Mouse (Mus musculus) embryo, embryonic 11.5 days (tissue): ENCODE results near the gene Frmpd2.

ENCODE experiments used
- DNase-seq: peaks from one replicate; pipeline ENCODE4 v3.0.0-alpha.2; 2012; ENCODE audit warnings: low read depth, low spot score

Frmpd2 gene

DNA sequence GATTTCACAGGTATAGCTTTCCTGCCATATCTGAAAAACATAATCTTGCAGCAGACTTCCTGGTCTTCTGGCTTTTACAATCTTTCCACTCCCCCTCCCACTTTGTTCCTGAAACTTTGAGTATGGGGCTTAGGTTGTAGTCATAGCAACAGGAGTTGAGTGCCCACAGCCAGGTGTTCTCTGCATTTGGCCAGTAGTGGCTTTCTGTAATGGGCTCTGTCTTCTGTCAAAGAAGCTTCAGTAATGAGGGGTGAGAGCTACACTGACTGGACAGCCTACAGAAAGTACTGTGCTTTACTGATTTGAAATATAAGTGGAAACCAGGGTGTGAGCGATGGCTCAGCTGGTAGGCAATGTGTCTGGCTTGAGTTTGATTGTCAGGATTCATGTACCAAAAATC is 37.2 kb downstream of the Frmpd2 start:
- DNase-seq, result no peak

DNA sequence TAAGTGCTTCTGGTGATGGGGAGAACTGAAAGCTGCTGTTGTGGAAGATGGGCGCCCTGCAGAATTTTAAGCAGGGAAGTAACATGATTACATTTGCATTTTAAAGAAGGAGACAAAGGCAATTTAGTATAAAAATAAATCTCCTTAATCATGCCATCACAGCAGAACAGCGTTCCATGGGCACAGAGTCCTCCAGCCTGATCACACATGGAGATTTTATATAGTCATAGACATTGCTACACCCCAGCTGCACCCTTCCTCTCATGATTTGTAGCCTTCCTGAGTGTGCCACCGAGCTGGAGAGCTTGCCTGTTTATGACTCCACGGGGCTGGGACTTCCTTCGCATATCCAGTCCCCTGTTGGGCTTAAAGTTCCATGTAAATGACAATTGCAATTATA is 42.4 kb downstream of the Frmpd2 start:
- DNase-seq, result no peak

DNA sequence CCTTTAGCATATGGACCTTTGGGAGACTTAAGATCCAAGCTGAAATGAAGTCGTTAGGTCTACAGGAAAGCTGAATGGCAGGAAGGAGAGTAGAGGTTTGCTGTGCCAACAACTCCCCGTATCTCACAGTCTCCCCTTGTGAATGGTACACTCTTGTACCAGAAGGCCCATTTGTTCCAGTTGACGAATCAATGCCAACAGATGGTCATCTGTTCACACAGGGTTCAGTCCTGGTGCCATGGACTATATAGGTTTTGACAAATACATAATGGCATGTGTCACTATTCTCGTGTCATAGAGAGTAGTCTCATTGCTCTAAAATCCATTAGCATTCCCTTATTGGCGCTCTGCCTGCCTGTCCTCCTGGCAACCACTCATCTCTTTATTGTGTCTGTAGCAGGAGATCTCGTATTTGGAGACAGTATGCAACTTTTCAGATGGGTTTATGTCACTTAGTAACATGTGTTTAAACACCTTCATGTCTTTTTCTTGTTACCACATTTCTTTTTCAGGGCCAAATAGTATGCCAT is 43.3 kb downstream of the Frmpd2 start:
- DNase-seq, result no peak

DNA sequence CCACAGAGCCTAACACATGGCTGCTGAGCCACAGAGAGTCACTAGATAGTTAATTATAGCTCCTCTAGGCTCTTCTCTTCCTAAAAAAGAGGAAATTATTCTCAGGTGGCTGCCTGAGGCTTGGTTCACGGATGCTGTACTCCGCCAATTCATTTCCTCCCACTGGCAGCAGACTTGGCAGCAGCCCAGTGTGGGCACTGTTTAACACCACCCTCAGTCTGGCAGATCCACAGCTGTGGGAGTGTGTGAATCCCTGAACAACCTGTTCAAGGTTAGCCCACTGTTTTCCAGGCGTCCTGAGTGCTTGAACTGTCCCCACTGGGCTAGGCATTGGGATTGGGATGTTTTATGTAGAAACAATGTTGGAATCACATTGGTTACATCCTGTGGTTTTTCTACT is 50.0 kb downstream of the Frmpd2 start:
- DNase-seq, result no peak

DNA sequence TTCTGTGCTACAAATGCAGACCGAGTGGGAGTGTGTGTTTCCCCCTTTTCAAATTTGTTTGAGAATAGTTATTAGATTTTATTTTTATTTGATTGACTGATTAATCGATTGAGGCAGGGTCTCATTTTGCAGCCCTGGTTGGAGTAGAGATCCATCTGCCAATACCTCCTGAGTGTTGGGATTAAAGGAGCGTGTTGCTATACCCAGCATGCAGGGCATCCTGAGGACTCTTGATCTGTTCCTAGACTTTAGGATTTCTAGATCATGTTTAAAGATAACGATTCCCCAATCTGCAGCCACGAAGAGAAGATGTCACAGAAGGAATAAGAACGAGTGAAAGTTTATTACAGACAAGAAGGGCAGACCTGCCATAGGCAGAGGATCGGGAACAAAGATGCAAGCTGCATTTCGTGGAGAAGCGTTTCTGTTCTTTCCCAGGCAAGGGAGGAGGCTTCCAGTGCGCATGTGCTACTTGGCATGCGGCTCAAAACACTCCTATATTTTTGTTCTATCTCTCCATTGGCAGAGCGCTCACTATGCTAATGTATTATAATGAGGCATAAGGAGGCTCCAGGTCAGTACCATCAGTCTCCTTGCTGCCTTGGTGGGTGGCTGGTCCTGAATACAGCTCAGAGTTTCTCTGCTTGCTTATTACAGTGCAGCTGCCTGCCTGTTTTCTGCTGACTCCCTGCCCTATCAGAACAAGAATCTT is 53.9 kb downstream of the Frmpd2 start:
- DNase-seq, result no peak

DNA sequence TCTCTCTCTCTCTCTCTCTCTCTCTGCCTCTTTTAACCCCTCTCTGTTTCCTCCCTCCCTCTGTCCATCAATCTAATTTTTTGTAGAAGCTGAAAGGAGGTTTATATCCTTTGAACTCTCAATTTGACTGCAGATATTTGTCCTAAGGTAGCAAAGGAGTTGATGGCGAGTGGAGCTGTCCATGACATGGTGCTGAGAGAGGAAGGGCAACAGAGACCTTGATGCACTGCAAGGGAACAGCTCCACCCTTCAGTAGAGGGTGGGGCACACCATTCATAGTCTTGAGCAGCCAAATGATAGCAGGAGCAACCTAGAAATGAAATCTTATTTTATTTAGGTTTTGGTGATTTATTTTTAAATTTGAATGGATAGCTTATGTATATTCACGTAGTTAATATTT is 55.1 kb downstream of the Frmpd2 start:
- peak; percentile 16 for DNase-seq

DNA sequence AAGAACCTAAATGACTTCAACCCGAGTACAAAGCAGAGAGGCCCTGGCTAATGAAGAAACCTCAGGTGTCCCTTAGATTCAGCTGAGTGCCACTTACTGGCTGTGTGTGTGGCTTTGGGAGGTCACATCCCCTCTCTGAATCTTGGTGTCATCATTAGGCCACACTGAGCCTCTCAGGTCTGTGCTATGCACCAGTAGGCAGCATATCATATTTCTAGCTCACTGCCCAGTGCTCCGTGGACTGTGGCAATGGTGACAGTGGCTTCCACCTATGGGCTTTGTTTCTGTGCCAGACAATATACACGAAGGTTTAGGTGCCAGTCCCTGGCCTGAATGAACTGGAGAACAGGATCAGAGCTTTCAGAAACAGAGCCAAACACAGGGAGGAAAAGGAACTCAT is 56.4 kb downstream of the Frmpd2 start:
- no peak for DNase-seq

DNA sequence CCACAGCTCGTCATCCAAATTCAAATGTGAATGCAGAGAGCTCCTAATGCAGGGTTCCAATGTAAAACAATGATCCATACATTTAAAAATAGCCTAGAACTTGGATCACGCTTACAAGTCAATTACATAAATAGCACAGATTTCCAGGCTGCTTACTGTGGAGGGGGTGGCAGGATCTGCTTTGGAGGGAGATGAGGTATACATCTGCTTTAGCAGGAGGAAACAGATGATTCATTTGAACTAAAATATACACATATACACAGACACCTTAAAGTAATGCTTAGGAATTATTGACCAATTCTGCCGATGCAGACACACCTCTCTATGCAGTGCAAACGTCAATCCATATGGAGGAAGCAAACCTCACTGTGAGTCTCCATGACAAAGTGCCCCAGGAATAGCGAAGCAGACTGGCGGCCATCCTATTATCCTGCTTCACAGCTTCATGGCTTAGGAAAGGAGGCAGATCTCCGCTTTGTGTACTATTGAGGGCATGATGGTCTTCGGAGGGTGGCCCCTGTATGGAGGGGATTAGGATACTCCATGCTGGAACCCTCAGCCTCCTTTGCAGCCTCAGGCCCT is 59.9 kb downstream of the Frmpd2 start:
- DNase-seq, result no peak

DNA sequence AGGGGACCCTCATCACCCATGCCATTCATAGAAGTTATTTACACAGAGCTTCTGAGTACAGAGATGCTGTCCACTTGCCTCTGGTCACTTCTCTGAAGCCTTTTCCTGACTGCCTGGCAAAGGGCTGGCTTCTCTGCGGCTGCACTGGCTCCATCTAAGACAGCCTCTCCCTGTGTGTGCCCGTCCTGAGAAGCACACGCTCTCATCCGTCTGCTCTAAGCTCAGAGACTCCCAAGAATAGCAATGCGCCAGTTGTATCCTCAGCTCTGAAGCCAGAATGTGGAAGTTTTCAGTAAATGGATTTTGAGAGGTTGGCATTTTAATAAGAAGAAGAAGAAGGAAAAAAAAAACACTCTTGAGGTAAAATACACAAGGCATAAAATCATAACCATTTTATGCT is 61.3 kb downstream of the Frmpd2 start:
- no peak for DNase-seq

DNA sequence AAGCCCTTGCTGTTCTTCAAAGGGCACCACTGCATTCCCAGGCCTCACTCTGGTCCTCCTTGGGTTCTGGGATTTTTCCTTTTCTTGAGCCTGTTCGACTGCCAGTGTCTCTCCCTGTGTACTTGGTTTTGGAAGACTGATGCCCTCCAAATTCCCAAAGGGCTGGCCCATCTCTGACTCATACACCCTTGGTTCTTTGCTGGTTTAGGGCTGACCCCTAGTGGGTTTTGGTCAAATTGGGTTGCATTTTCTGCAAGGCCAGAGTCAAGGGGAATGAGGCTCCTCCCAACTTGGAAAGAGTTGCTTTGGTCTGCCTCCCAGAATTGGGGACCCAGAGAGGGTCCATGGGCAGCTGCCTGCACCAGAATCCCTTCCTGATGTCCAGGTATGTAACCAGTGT is 62.0 kb downstream of the Frmpd2 start:
- no peak for DNase-seq

DNA sequence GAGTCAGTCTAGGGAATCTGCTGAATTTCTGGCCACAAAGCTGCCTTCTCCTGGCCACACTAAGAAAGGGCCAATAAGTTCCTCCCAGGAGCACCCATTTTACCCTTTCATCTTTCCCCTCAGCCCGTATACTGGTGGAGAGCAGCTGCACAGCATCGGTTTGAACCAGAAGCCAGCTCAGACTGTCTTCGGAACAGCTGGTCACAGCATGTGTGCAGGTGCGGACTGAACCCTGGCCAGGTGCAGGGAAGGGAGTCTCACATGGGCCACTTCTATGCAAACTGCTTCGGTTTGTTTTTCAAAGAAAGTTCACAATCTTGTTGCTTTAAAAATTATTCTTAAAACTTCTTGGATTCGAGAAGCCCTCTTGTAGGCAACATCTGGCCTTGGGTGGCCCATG is 63.8 kb downstream of the Frmpd2 start:
- no peak for DNase-seq

DNA sequence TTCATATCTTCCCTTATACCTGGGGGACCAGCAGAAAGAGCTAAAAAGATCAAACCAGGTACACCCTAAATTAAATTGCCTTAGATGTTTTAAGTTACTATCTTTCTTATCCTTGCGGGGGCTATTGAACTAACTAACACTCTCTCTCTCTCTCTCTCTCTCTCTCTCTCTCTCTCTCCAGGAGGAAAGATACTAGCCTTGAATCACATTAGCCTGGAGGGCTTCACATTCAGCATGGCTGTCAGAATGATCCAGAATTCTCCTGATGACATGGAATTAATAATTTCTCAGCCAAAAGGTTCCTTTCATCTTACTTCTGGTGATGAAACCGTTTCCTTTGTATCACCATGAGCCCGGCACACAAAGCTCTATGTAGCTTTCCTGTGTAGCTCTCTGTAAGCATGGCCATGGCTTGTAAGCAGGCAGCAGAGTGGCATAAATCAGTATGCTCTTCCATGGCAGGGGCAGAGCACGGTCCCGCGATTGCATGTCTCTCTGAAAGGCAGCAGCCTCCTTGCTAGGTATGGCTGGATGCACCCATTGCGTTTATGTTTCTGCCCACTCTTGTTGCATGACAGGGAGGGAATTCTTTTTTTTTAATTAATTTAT is 68.2 kb downstream of the Frmpd2 start:
- DNase-seq, result no peak

DNA sequence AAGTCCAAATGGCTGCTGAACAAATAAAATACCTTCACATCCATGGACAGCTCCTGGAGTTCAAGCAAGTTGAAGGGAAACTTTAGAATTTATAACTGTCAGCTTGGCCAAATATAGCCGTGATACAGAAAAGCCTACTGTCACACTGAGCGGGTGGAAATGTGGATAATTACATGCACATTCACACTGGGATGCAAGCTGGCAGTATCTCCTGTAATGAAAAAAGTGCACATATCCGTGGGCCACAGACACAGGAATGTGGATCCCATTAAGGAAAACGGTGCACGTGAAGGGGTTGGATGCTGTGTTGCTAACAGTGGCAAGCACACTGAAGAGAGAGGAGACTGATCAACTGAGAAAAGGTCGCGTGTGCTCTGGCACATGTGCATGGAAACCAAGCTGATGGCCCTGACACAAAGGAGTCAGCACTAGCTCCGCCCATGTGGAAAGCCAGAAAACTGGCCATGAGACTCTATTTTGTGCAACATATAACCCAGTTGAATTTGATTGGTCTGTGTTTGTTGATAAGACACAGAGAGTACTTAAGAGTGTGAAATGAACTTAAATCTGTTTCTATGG is 74.2 kb downstream of the Frmpd2 start:
- no peak for DNase-seq

DNA sequence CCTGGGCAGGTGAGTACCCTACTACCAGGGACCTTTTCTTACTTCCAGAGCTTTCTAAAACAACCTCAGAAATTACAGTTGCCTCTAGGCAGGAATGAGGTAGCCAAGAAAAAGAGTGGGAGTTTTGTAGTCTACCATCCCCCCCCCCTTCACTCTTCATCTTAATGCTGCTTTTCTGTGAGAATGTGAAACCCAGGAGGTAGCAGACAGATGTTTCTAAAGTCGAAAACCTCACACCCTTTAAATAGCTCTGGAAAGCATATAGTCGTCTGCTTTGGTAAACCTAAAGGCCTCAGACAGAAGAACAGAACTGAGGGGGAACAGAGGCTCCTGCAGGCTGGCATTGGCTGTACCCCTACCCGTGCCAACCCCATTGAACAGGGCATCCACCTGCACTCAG is 77.2 kb downstream of the Frmpd2 start:
- DNase-seq, result no peak

DNA sequence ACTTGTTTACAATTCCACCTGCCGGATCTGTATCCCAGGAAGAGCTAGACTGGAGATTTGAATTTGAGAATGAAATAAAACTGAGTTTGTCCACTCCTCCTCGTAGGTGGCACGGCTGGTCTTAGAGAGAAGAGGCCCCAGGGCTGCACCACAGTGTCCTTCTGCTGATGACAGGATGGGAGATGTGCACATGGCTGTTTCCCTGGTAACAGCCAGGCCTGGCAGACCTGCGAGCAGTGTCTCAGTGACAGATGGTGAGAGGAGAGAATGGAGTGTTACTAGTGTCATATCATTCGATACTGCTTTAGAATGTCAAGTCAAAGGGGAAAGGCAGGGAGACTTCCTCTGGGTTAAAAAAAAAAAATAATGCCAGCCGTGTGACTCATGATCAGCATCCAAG is 78.4 kb downstream of the Frmpd2 start:
- DNase-seq, result no peak

DNA sequence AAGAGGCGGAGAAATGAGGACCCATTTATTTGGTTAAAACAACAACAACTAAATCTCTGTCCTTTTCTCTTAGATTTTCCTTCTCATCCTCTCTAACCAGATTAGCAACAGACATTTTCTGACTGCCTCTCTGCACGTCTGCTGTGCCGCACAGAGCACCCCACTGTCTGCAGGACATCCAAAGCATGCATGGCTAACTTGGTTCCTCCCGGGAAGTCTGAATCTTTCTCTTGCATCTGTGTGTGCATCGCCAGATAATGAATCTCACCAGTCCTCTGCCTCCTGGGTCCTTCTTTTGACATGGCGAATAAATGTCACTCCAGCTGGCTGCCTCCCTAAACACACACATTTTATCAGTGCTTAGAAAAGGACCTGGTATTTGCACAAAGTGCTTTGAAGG is 99.2 kb downstream of the Frmpd2 start:
- no peak for DNase-seq

DNA sequence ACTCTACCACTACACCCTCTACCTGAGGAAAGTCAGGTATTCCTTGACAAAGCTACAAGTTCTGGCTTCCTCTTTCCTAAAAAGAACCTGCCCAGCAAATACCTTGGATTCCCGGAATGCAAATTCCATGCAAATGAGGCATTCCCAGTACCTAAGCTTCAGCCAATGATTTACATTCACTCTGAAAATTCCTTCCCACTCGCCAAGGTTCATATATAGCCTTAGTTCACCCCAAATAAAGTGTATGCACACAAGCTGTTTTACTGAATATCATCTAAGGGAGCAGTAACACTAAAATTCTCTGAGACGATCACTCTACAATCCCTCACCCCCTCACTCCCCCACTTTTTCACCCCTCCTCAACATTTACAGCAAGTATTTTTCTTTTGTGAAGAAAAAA is 102.1 kb downstream of the Frmpd2 start:
- DNase-seq, result no peak

DNA sequence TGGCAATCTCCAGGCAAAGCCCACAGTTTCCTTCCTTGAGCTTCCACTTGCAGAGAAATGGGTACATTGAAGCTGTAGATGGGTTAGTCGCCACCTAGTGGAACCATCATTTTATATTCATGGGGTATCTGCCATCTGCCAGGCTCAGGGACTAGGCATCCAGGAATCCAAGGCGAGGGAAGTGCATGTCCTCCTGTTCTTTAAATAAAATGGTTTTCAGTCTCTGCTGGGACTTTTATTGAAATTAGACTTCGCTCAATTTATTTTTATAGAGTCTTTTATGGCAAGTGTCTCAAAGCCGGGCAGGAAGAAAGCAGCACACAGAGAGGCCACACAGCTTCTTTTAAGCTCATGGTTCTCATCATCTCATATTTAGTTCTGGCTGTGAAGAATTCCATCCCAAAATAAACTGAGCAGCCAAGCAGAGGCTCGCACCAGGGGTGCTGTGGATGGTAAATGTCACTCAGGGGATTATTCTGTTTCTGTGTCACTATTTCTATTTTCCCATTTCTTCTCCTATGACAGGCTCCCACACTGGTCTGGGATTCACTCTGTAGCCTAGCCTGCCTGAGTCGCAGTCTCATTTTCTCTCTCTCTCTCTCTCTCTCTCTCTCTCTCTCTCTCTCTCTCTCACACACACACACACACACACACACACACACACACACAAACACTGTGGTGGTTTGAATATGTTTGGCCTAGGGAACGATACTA is 108.4 kb downstream of the Frmpd2 start:
- no peak for DNase-seq

DNA sequence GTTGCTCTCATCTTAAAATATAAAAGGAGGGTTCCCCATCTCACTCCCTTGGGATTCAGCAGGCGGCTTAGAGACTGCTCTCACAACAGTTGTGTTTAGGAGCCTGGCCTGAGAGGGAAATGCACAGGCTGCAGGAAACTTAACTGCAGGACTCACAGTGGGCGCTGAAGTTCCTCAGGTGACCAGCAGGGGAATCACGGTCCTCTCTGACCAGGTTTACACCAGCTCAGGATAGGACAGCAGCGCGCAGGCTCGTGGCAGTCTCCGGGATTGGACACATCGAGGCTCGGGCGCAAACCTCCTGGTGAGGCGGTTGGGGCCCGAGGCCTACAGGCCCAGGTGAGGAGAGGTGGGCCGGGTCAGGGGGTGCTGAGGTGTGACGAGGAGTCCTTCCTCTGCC is 117.5 kb downstream of the Frmpd2 start, which contains the start of gene Ptpn20:
Gene Ptpn20, plus strand, starts transcription at position 257 of the 400 bp plus-strand sequence.
- DNase-seq, result no peak

DNA sequence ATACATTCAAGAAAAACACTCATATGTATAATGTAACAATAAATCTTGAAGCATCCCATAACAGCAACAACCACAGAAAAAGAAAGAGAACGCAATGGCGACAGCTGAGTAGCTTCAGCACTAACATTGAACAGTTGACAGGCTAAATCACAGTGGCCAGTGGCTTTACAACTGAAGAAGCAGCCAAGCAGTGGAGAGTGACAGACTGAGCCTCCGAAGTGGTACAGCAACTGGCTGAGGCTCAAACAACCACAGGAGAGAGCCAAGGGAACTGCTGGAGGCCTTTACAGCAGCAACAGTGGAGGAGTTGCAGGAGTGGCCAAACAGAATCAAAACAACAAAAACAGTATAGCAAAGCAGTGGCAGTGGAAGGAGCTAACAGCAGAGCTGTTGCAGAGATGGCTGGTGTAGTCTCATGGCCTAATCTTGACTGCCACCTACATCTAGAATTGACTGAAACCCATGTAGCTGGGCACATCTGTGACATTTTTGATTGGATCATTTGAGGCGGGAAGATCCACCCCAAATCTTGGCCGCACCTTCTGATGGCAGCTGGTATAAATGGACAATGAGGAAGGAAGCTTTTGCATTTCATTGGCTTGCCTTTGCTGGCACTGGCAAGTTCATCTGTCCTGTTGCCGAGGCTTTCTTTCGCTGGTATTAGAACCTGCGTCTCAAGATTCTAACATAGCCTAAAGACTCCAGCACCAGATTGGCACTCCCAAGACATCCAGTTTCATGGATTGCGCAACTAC is 127.1 kb downstream of the Frmpd2 start:
- DNase-seq, result no peak

DNA sequence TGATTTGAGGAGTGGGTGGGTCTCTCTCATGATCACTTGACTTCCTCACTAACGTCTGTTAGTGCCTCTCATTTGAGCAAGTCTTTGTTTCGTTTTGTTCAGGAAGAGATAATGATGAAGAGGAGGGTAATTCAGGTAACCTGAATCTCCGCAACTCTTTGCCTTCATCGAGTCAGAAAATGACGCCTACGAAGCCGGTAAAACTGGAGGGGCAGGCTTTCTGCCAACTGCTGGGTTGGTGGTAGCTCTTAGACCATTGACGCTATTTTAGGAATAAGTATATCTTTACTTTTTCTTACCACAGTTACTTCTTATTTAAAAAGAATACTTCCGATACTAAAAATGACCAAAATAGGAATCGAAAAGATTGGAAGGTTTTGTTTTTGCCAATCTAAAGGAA is 135.9 kb downstream of the Frmpd2 start:
- no peak for DNase-seq
